Mouse (Mus musculus) thymus, adult 2 months (tissue): Measurements from ENCODE around the gene Gjc2.

ENCODE experiments used
- CTCF ChIP-seq: fragments of 200-500 bp; IDR thresholded peaks from 2 replicates; pipeline ENCODE4 v1.5.1; 2012; ENCODE audit warnings: mild to moderate bottlenecking, control low read depth, low read length, moderate library complexity, borderline replicate concordance; ENCODE audit not compliant: control insufficient read depth, poor library complexity, insufficient read depth; ENCODE audit errors: extremely low read depth
- POLR2A ChIP-seq: fragments of 200-500 bp; IDR thresholded peaks from 2 replicates; pipeline ENCODE4 v1.6.1; 2012; ENCODE audit warnings: mild to moderate bottlenecking, low read length, control low read depth, moderate library complexity; ENCODE audit not compliant: control insufficient read depth, poor library complexity, insufficient read depth; ENCODE audit errors: extremely low read depth

DNA sequence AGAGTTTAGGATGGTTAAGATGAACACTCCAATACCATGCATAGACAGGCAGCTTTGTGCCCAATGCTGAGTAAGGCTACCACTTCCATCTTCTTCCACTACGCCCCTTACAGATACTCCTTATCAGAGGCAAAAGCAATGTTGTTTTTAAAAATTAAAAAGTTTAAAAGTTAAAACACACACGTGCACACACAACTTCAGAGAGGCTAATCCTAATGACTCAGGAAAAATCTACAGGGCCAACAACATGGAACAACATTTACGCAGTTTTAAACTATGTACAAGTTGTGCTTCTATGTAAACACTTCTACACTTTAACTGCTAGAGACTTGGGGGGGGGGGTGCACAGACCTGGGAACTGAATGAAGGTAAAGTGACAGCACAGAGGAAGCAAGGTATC lies 41.0 kb upstream of the Gjc2 start:
- TF ChIP-seq POLR2A (no peak), CTCF (no peak)
